Mouse (Mus musculus) thymus, postnatal 10 days (tissue): Measurements from ENCODE around the gene Arhgap4.

ENCODE experiments used
- DNase-seq, 2 experiments: peaks; one replicate each; pipeline ENCODE4 v3.0.0; 2021; ENCODE audit warnings: low spot score in 2 of 2

The Arhgap4 gene

GRCm38 (mm10) chrX:73914827-73915703 is 6.6 kb downstream of the Arhgap4 start:
- DNase-seq, result peak; percentile 83 to 90

GRCm38 (mm10) chrX:73911588-73911987 is 10.1 kb downstream of the Arhgap4 start:
- peak; percentile 62 to 70 for DNase-seq

GRCm38 (mm10) chrX:73911156-73911555 is 10.5 kb downstream of the Arhgap4 start:
- DNase-seq, result peak; percentile 73 to 79

- no peak for DNase-seq
Measured at GRCm38 (mm10) chrX:73910451-73910850, 11.2 kb downstream of the Arhgap4 start.

- no peak for DNase-seq
Measured at GRCm38 (mm10) chrX:73910049-73910448, 11.6 kb downstream of the Arhgap4 start.

- no peak for DNase-seq
Measured at GRCm38 (mm10) chrX:73897959-73898358, 23.7 kb downstream of the Arhgap4 start.

GRCm38 (mm10) chrX:73895719-73896118 is 26.0 kb downstream of the Arhgap4 start, which contains the start of gene L1cam:
L1cam (minus strand) TSS chrX:73896105.
- DNase-seq, result peak in 1 of 2 experiments; percentile 56

- no peak for DNase-seq
Measured at GRCm38 (mm10) chrX:73892833-73893232, 28.8 kb downstream of the Arhgap4 start.

GRCm38 (mm10) chrX:73891551-73892152 is 30.0 kb downstream of the Arhgap4 start, which contains the start of gene Avpr2:
Avpr2 (plus strand) TSS chrX:73892102.
- no peak for DNase-seq

GRCm38 (mm10) chrX:73881463-73881862 is 40.2 kb downstream of the Arhgap4 start:
- DNase-seq, result no peak

- DNase-seq, result no peak
Measured at GRCm38 (mm10) chrX:73881036-73881427, 40.6 kb downstream of the Arhgap4 start.

- DNase-seq, result peak; percentile 27 to 49
Measured at GRCm38 (mm10) chrX:73880194-73881035, 41.3 kb downstream of the Arhgap4 start.

GRCm38 (mm10) chrX:73877014-73877413 is 44.7 kb downstream of the Arhgap4 start:
- no peak for DNase-seq

GRCm38 (mm10) chrX:73875881-73876280 is 45.8 kb downstream of the Arhgap4 start:
- DNase-seq, result no peak

GRCm38 (mm10) chrX:73871956-73872355 is 49.7 kb downstream of the Arhgap4 start:
- DNase-seq, result no peak

- DNase-seq, result no peak
Measured at GRCm38 (mm10) chrX:73871474-73871873, 50.2 kb downstream of the Arhgap4 start.

- DNase-seq, result peak in 1 of 2 experiments; percentile 33
Measured at GRCm38 (mm10) chrX:73869334-73869733, 52.3 kb downstream of the Arhgap4 start.

- DNase-seq, result no peak
Measured at GRCm38 (mm10) chrX:73867852-73868251, 53.8 kb downstream of the Arhgap4 start.

GRCm38 (mm10) chrX:73867256-73867655 is 54.4 kb downstream of the Arhgap4 start:
- no peak for DNase-seq

- no peak for DNase-seq
Measured at GRCm38 (mm10) chrX:73864692-73865091, 57.0 kb downstream of the Arhgap4 start.

GRCm38 (mm10) chrX:73855087-73855408 is 66.6 kb downstream of the Arhgap4 start:
- no peak for DNase-seq
